9 mouse cellular contexts compared by ENCODE assay signal in genomic region chr2:35349184-35349583, GRCm38 (mm10). TPM values are rescaled to one million over a fixed set of nuclear protein-coding genes. Genes with fewer than 3 reads are reported as not detected.
DNase-seq lines count a peak whose midpoint lies in the region; ATAC-seq and TF ChIP-seq lines count a peak whose summit lies in the region.
"Had no signal": no experiment of that assay in that cellular context is flagged by ENCODE, and none has a peak within 500 bp of the region (broad histone marks: within the 10 kb centered on the region; RNA-seq: fewer than 3 reads in every experiment).

No protein-coding gene starts in this region.

- no peak overlapping the region for H3K27ac ChIP-seq in kidney, embryonic 14.5 days (ENCODE audit: low read depth, low read length)

- no peaks in the 10 kb centered on the region for H3K4me1 ChIP-seq in kidney, embryonic 14.5 days (ENCODE audit: control insufficient read depth, insufficient read depth, low read length)

- peak; percentile 62; the same call in 1 of the 2 replicates for ATAC-seq in kidney, embryonic 14.5 days (ENCODE audit: low FRiP score, low TSS enrichment)

- H3K36me3 ChIP-seq in kidney, embryonic 14.5 days (ENCODE audit: control insufficient read depth, insufficient read depth, low read length), result no peaks in the 10 kb centered on the region
- no peaks in the 10 kb centered on the region for H3K36me3 ChIP-seq in myocyte (ENCODE audit: control insufficient read depth, insufficient read depth)

- 52% methylated on average over 5 of the region's 5 CpGs for WGBS in kidney, embryonic 14.5 days

- H3K9ac ChIP-seq in kidney, embryonic 14.5 days (ENCODE audit: low read depth, low read length), result no peak overlapping the region

- no peaks in the 10 kb centered on the region for H3K9me3 ChIP-seq in kidney, embryonic 14.5 days (ENCODE audit: control insufficient read depth, low read length)

- TF ChIP-seq POLR2A in myocyte (IDR thresholded peaks at IDR 0.05; ENCODE audit: insufficient read length, low read depth), result no peak

- no peak overlapping the region for H3ac ChIP-seq in myocyte (ENCODE audit: control insufficient read depth, insufficient read length)

- H3K4me2 ChIP-seq in kidney, embryonic 14.5 days (replicated peaks; ENCODE audit: low read depth, low read length), result no peak overlapping the region
- H3K4me2 ChIP-seq in myocyte (ENCODE audit: low read depth), result peak overlapping the region; percentile 43

- H3K4me3 ChIP-seq in kidney, embryonic 14.5 days (ENCODE audit: low read length), result no peak overlapping the region
- H3K4me3 ChIP-seq in myocyte, result no peak overlapping the region
- H3K4me3 ChIP-seq: erythroblast, embryonic 14.5 days had no signal

- DNase-seq in kidney, postnatal 4 days, result no peak
- peak; percentile 60 for DNase-seq in Muller cell, postnatal 12 days (ENCODE audit: inconsistent ontology term)
- peak; percentile 42 for DNase-seq in fibroblast of lung, adult 2 months (ENCODE audit: low read depth)
- DNase-seq in right cerebral cortex, postnatal 25 days, result no peak
- no peak for DNase-seq in adrenal gland, adult 18-20 months (ENCODE audit: low spot score in 2 of 2)

- no peaks in the 10 kb centered on the region for H3K79me2 ChIP-seq in myocyte (ENCODE audit: control insufficient read depth, insufficient read depth)

- H3K27me3 ChIP-seq in kidney, embryonic 14.5 days (ENCODE audit: control insufficient read depth, insufficient read depth, low read length), result no peaks in the 10 kb centered on the region
- H3K27me3 ChIP-seq in myocyte (ENCODE audit: control insufficient read depth, insufficient read depth, insufficient read length), result no peaks in the 10 kb centered on the region

TF ChIP-seq in myocyte, 11 proteins besides CTCF, POLR2A, EP300 and RAD21:
- TF ChIP-seq CEBPB (IDR thresholded peaks at IDR 0.05; ENCODE audit: insufficient read depth, poor library complexity, severe bottlenecking) (no peak), TCF3 (IDR thresholded peaks at IDR 0.05; ENCODE audit: insufficient read length, low read depth) (no peak), MYOG (IDR thresholded peaks at IDR 0.05; ENCODE audit: control insufficient read depth in 1 of 3, insufficient read depth in 1 of 3, insufficient read length in 2 of 3, low read depth in 2 of 3) (no peak), REST (IDR thresholded peaks at IDR 0.05; ENCODE audit: insufficient read depth, insufficient read length) (no peak), SRF (IDR thresholded peaks at IDR 0.05; ENCODE audit: control insufficient read depth, insufficient read length, low read depth) (no peak), TCF12 (IDR thresholded peaks at IDR 0.05; ENCODE audit: insufficient read depth, poor library complexity, severe bottlenecking) (no peak), MYOD1 (IDR thresholded peaks at IDR 0.05; ENCODE audit: control insufficient read depth in 1 of 3, insufficient read length in 2 of 3, low read depth in 2 of 3) (no peak), USF1 (IDR thresholded peaks at IDR 0.05; ENCODE audit: low read depth) (no peak), POLR2AphosphoS2 (IDR thresholded peaks at IDR 0.05; ENCODE audit: insufficient read length, low read depth) (no peak), E2F4 (IDR thresholded peaks at IDR 0.05; ENCODE audit: insufficient read depth) (no peak), MAX (IDR thresholded peaks at IDR 0.05; ENCODE audit: low read depth) (no peak)

RNA-seq across cellular contexts. Expression of gene Stom, which starts 12.4 kb away (rescaled TPM):
- polyA plus RNA-seq in kidney, embryonic 14.5 days (2014; fragmentation: Nextera tagmentation; extraction: Ambion mirVana), result 10.8 and 18.8 TPM in 2 replicates
- polyA plus RNA-seq in myocyte (2012; fragmentation: generic; extraction: Trizol), result 170 TPM
- 10 to 100 TPM; 46.9 to 80.6 TPM for total RNA-seq in adrenal gland, adult 18-20 months (2021)

RNA-seq across cellular contexts. Expression of gene 4930568D16Rik, which starts 18.3 kb away (rescaled TPM):
- polyA plus RNA-seq in kidney, embryonic 14.5 days (2014; fragmentation: Nextera tagmentation; extraction: Ambion mirVana), result not detected in 2 replicates
- not detected for polyA plus RNA-seq in myocyte (2012; fragmentation: generic; extraction: Trizol)
- not detected for total RNA-seq in adrenal gland, adult 18-20 months (2021)
- polyA plus RNA-seq: erythroblast, embryonic 14.5 days; neural tube, embryonic 11.5 days had no signal

RNA-seq across cellular contexts. Expression of gene 4930402F06Rik, which starts 47.8 kb away (rescaled TPM):
- not detected in 2 replicates for polyA plus RNA-seq in kidney, embryonic 14.5 days (2014; fragmentation: Nextera tagmentation; extraction: Ambion mirVana)
- polyA plus RNA-seq in myocyte (2012; fragmentation: generic; extraction: Trizol), result not detected
- not detected for total RNA-seq in adrenal gland, adult 18-20 months (2021)
- polyA plus RNA-seq: erythroblast, embryonic 14.5 days; neural tube, embryonic 11.5 days had no signal

Comparison
In these comparisons a context has a peak if more than half of its experiments do, and no peak if none do; other contexts are left out.
1. DNase-seq: peak in Muller cell, postnatal 12 days (single experiment) and fibroblast of lung, adult 2 months (single experiment); none in kidney, postnatal 4 days (0 of 2), right cerebral cortex, postnatal 25 days (single experiment) and adrenal gland, adult 18-20 months (0 of 2).